18 mouse cellular contexts compared by ENCODE assay signal in the genomic region with DNA sequence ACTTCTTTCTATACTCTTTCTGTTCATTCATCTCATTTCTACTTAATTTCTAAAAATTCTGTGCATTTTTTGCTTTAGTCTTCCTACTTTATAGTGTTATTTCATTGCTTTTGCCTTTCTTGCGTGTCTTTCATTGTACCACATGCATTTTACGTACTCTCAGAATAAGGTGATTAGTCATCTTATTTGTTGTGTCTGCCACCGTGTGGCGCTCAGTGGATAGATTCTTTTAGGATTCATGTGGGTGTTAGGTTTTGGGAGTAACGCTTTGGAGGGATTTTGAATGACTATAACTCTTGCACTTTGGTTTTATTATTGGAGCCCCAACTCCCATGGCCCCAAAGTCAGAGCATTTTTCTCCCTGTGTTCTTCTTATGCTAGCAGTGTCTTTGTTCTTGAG.
DNase-seq lines count a peak whose midpoint lies in the region; ATAC-seq and TF ChIP-seq lines count a peak whose summit lies in the region.
"Had no signal": no experiment of that assay in that cellular context is flagged by ENCODE, and none has a peak within 500 bp of the region (broad histone marks: within the 10 kb centered on the region; RNA-seq: fewer than 3 reads in every experiment).

No protein-coding gene starts in this region.

- H3K27ac ChIP-seq in forebrain, embryonic 14.5 days (ENCODE audit: low read depth, low read length): no peak overlapping the region
- no peak overlapping the region for H3K27ac ChIP-seq in forebrain, embryonic 10.5 days
- H3K27ac ChIP-seq in kidney, postnatal 0 days: no peak overlapping the region
- no peak overlapping the region for H3K27ac ChIP-seq in kidney, adult 2 months (ENCODE audit: insufficient read depth, low read depth, low read length)
- no peak overlapping the region for H3K27ac ChIP-seq in lung, postnatal 0 days (ENCODE audit: low read length)
- H3K27ac ChIP-seq in stomach, embryonic 14.5 days (ENCODE audit: low read length): peak overlapping the region; percentile 63; the same call in 1 of the 2 replicates
- H3K27ac ChIP-seq: forebrain, embryonic 13.5 days; heart, embryonic 10.5 days; limb, embryonic 10.5 days; neural tube, embryonic 12.5 days had no signal

- H3K27me3 ChIP-seq in forebrain, embryonic 14.5 days (replicated peaks; ENCODE audit: control insufficient read depth, insufficient read depth, low read length): no peaks in the 10 kb centered on the region
- H3K27me3 ChIP-seq in forebrain, embryonic 10.5 days (ENCODE audit: poor library complexity, severe bottlenecking): no peaks in the 10 kb centered on the region
- no peaks in the 10 kb centered on the region for H3K27me3 ChIP-seq in kidney, postnatal 0 days (ENCODE audit: insufficient read depth, low read length)
- no peaks in the 10 kb centered on the region for H3K27me3 ChIP-seq in kidney, adult 2 months (replicated peaks; ENCODE audit: control insufficient read depth, insufficient read depth, low read length)
- no peaks in the 10 kb centered on the region for H3K27me3 ChIP-seq in lung, postnatal 0 days (replicated peaks; ENCODE audit: insufficient read depth, low read length)
- no peaks in the 10 kb centered on the region for H3K27me3 ChIP-seq in stomach, embryonic 14.5 days (ENCODE audit: control insufficient read depth, insufficient read depth, low read length)
- H3K27me3 ChIP-seq: forebrain, embryonic 13.5 days; neural tube, embryonic 12.5 days had no signal

- peaks cover 4% of the 10 kb centered on the region; the same call in 1 of the 2 replicates for H3K4me1 ChIP-seq in forebrain, embryonic 14.5 days (ENCODE audit: control insufficient read depth, insufficient read depth, low read length)
- no peaks in the 10 kb centered on the region for H3K4me1 ChIP-seq in forebrain, embryonic 10.5 days
- no peaks in the 10 kb centered on the region for H3K4me1 ChIP-seq in kidney, postnatal 0 days (replicated peaks; ENCODE audit: insufficient read depth, low read length)
- no peaks in the 10 kb centered on the region for H3K4me1 ChIP-seq in kidney, adult 2 months (ENCODE audit: control insufficient read depth, insufficient read depth, low read length)
- H3K4me1 ChIP-seq in lung, postnatal 0 days (ENCODE audit: insufficient read depth, low read depth, low read length): no peaks in the 10 kb centered on the region
- H3K4me1 ChIP-seq in stomach, embryonic 14.5 days (ENCODE audit: control insufficient read depth, insufficient read depth, low read length): no peaks in the 10 kb centered on the region
- H3K4me1 ChIP-seq: forebrain, embryonic 13.5 days; heart, embryonic 10.5 days; limb, embryonic 10.5 days; neural tube, embryonic 12.5 days had no signal

- WGBS in forebrain, embryonic 14.5 days: 73% methylated on average over 5 of the region's 5 CpGs
- 75% methylated on average over 5 of the region's 5 CpGs for WGBS in forebrain, embryonic 10.5 days
- WGBS in kidney, postnatal 0 days: 66% methylated on average over 5 of the region's 5 CpGs
- WGBS in kidney, adult 2 months: 68% methylated on average over 5 of the region's 5 CpGs
- WGBS in lung, postnatal 0 days: 71% methylated on average over 5 of the region's 5 CpGs
- WGBS in stomach, embryonic 14.5 days: 59% methylated on average over 5 of the region's 5 CpGs

- H3K4me3 ChIP-seq in forebrain, embryonic 14.5 days (ENCODE audit: low read depth, low read length): no peak overlapping the region
- H3K4me3 ChIP-seq in forebrain, embryonic 10.5 days: no peak overlapping the region
- no peak overlapping the region for H3K4me3 ChIP-seq in kidney, postnatal 0 days (replicated peaks; ENCODE audit: low read depth, low read length)
- H3K4me3 ChIP-seq in kidney, adult 2 months (ENCODE audit: insufficient read depth, low read depth, low read length): no peak overlapping the region
- H3K4me3 ChIP-seq in lung, postnatal 0 days (ENCODE audit: low read depth, low read length): no peak overlapping the region
- no peak overlapping the region for H3K4me3 ChIP-seq in stomach, embryonic 14.5 days (ENCODE audit: low read depth, low read length)
- H3K4me3 ChIP-seq: forebrain, embryonic 13.5 days; heart, embryonic 10.5 days; limb, embryonic 10.5 days; neural tube, embryonic 12.5 days had no signal

- H3K4me2 ChIP-seq in forebrain, embryonic 14.5 days (ENCODE audit: low read length): no peak overlapping the region
- no peak overlapping the region for H3K4me2 ChIP-seq in kidney, postnatal 0 days (ENCODE audit: low read length)
- H3K4me2 ChIP-seq in lung, postnatal 0 days (replicated peaks; ENCODE audit: low read depth, low read length): no peak overlapping the region
- H3K4me2 ChIP-seq in stomach, embryonic 14.5 days (replicated peaks; ENCODE audit: low read depth, low read length): no peak overlapping the region
- H3K4me2 ChIP-seq: forebrain, embryonic 13.5 days; neural tube, embryonic 12.5 days had no signal

- no peak overlapping the region for H3K9ac ChIP-seq in forebrain, embryonic 14.5 days (ENCODE audit: low read length)
- no peak overlapping the region for H3K9ac ChIP-seq in kidney, postnatal 0 days (ENCODE audit: low read depth, low read length)
- no peak overlapping the region for H3K9ac ChIP-seq in lung, postnatal 0 days (replicated peaks; ENCODE audit: low read depth)
- no peak overlapping the region for H3K9ac ChIP-seq in stomach, embryonic 14.5 days (replicated peaks; ENCODE audit: low read depth, low read length)
- H3K9ac ChIP-seq: forebrain, embryonic 13.5 days; neural tube, embryonic 12.5 days had no signal

- peak; percentile 51 for TF ChIP-seq CTCF in kidney, postnatal 0 days (IDR thresholded peaks at IDR 0.05; ENCODE audit: low read depth)
- TF ChIP-seq CTCF in kidney, adult 2 months (conservative IDR thresholded peaks at IDR 0.05; ENCODE audit: insufficient read depth, insufficient read length, low read depth, low read length): no peak
- TF ChIP-seq CTCF in lung, postnatal 0 days (IDR thresholded peaks at IDR 0.05): peak; percentile 24; the same call in 1 of the 2 replicates

- no peaks in the 10 kb centered on the region for H3K9me3 ChIP-seq in forebrain, embryonic 14.5 days (replicated peaks; ENCODE audit: control insufficient read depth, low read length)
- no peaks in the 10 kb centered on the region for H3K9me3 ChIP-seq in forebrain, embryonic 10.5 days
- H3K9me3 ChIP-seq in kidney, postnatal 0 days (replicated peaks; ENCODE audit: low read length): no peaks in the 10 kb centered on the region
- H3K9me3 ChIP-seq in lung, postnatal 0 days (ENCODE audit: low read length): no peaks in the 10 kb centered on the region
- H3K9me3 ChIP-seq in stomach, embryonic 14.5 days (ENCODE audit: control insufficient read depth, low read depth, low read length): no peaks in the 10 kb centered on the region
- H3K9me3 ChIP-seq: forebrain, embryonic 13.5 days; heart, embryonic 10.5 days; limb, embryonic 10.5 days; neural tube, embryonic 12.5 days had no signal

- no peak for ATAC-seq in forebrain, embryonic 14.5 days
- no peak for ATAC-seq in kidney, postnatal 0 days (replicated peaks; ENCODE audit: low FRiP score, low read depth)
- ATAC-seq in lung, postnatal 0 days: no peak
- no peak for ATAC-seq in stomach, embryonic 14.5 days (ENCODE audit: insufficient number of reproducible peaks, insufficient read depth, low FRiP score, low read depth)
- ATAC-seq: forebrain, embryonic 13.5 days had no signal

- TF ChIP-seq POLR2A in kidney, adult 2 months (IDR thresholded peaks at IDR 0.05; ENCODE audit: low read depth, low read length): no peak

- no peaks in the 10 kb centered on the region for H3K36me3 ChIP-seq in forebrain, embryonic 14.5 days (ENCODE audit: control insufficient read depth, insufficient read depth, low read length)
- H3K36me3 ChIP-seq in forebrain, embryonic 10.5 days (replicated peaks): no peaks in the 10 kb centered on the region
- H3K36me3 ChIP-seq in kidney, postnatal 0 days (ENCODE audit: insufficient read depth, low read length): no peaks in the 10 kb centered on the region
- no peaks in the 10 kb centered on the region for H3K36me3 ChIP-seq in kidney, adult 2 months (ENCODE audit: control insufficient read depth, insufficient read depth, low read length)
- no peaks in the 10 kb centered on the region for H3K36me3 ChIP-seq in lung, postnatal 0 days (ENCODE audit: insufficient read depth, low read length)
- H3K36me3 ChIP-seq in stomach, embryonic 14.5 days (ENCODE audit: control insufficient read depth, insufficient read depth, low read length): no peaks in the 10 kb centered on the region
- H3K36me3 ChIP-seq: heart, embryonic 10.5 days; limb, embryonic 10.5 days; neural tube, embryonic 12.5 days had no signal

- DNase-seq in forebrain, embryonic 14.5 days (ENCODE audit: low spot score): peak; percentile 27
- no peak for DNase-seq in forebrain, embryonic 10.5 days (ENCODE audit: extremely low spot score, low spot score)
- no peak for DNase-seq in kidney, postnatal 0 days (ENCODE audit: low spot score)
- no peak for DNase-seq in kidney, adult 2 months
- no peak for DNase-seq in lung, postnatal 0 days (ENCODE audit: low spot score)
- no peak for DNase-seq in lung, postnatal 14 days
- no peak for DNase-seq in urinary bladder, adult 18-20 months (ENCODE audit: low spot score in 2 of 2)
- DNase-seq: adrenal gland, adult 2 months; cerebellum, adult 2 months; gastrocnemius, postnatal 10 days; heart, postnatal 36 days; layer of hippocampus, postnatal 36 days; lung, adult 18-20 months had no signal

- TF ChIP-seq EP300 in lung, postnatal 0 days (IDR thresholded peaks at IDR 0.05): no peak
